Mouse (Mus musculus) cerebellum, adult 2 months (tissue): ENCODE results near the gene Ccdc137. TPM values are rescaled to one million over a fixed set of nuclear protein-coding genes. Genes with fewer than 3 reads are reported as not detected.

Experiments used
- DNase-seq, 2 experiments: peaks; one replicate each; pipeline ENCODE4 v3.0.0; 2021
- H3K27ac ChIP-seq: fragments of 200-500 bp; 2 replicates; pipeline ENCODE4 v1.5.1; 2012; ENCODE audit warnings: low read length, control low read depth, inconsistent platforms; ENCODE audit not compliant: insufficient read depth
- H3K27me3 ChIP-seq: fragments of 200-500 bp; 2 replicates; pipeline ENCODE4 v1.6.1; 2012; ENCODE audit warnings: inconsistent platforms, mild to moderate bottlenecking, low read length, moderate library complexity; ENCODE audit not compliant: control insufficient read depth, insufficient read depth
- H3K4me1 ChIP-seq: fragments of 200-500 bp; 2 replicates; pipeline ENCODE4 v1.6.1; 2011; ENCODE audit warnings: low read length; ENCODE audit not compliant: control insufficient read depth, insufficient read depth
- H3K4me3 ChIP-seq: fragments of 200-500 bp; replicated peaks from 2 replicates; pipeline ENCODE3; 2011; ENCODE audit warnings: mild to moderate bottlenecking, low read depth, low read length, control low read depth; ENCODE audit not compliant: insufficient read depth
- CTCF ChIP-seq: fragments of 200-500 bp; IDR thresholded peaks from 2 replicates; pipeline ENCODE4 v1.5.1; 2011; ENCODE audit warnings: low read depth, mild to moderate bottlenecking, control low read depth, low read length, moderate library complexity, borderline replicate concordance; ENCODE audit not compliant: insufficient read depth
- POLR2A ChIP-seq: fragments of 200-500 bp; IDR thresholded peaks from 2 replicates; pipeline ENCODE4 v1.6.1; 2011; ENCODE audit warnings: low read length, control low read depth, borderline replicate concordance; ENCODE audit not compliant: insufficient read depth
- WGBS: fragments of 180-500 bp; shearing (Covaris S2); methylation state at CpG from one replicate; pipeline ENCODE4 v1.1.7; 2018; 5-methylcytosine and 5-hydroxymethylcytosine counted together
- polyA plus RNA-seq: library from polyadenylated mRNA; depleted of rRNA; stranded (reverse); fragments of >200 nt; gene quantifications from 2 replicates; pipeline ENCODE4 v1.2.3, GENCODE M21; 2012

Ccdc137 gene
- polyA plus RNA-seq, 1 experiment: 27.3 TPM

- WGBS: under 1% methylated on average over 54 of the region's 54 CpGs
- DNase-seq: peak; percentile 93 to 96
- H3K4me3 ChIP-seq: peak within 1 kb of the TSS; percentile 67
- H3K4me1 ChIP-seq: no peaks in the 10 kb centered on the region; the same call in 1 of the 2 replicates
- no peaks in the 10 kb centered on the region for H3K27me3 ChIP-seq
- TF ChIP-seq POLR2A (peak; percentile 86), CTCF (no peak)
- H3K27ac ChIP-seq: no peak within 1 kb of the TSS
Observed at GRCm38 (mm10) chr11:120467051-120467735, 9.3 kb downstream of the Ccdc137 start, which contains the start of gene Arl16. TSS of gene Arl16 (minus strand) at chr11:120467607.

- under 1% methylated on average over 33 of the region's 33 CpGs for WGBS
Observed at GRCm38 (mm10) chr11:120467736-120468092, 9.8 kb downstream of the Ccdc137 start.

GRCm38 (mm10) chr11:120472052-120472451 is 14.1 kb downstream of the Ccdc137 start:
- TF ChIP-seq POLR2A: no peak
- no peak for TF ChIP-seq CTCF
- 94% methylated on average over 6 of the region's 6 CpGs for WGBS
- no peaks in the 10 kb centered on the region; the same call in 1 of the 2 replicates for H3K4me1 ChIP-seq
- H3K27me3 ChIP-seq: no peaks in the 10 kb centered on the region
- H3K27ac ChIP-seq: no peak overlapping the region
- no peak overlapping the region for H3K4me3 ChIP-seq
- DNase-seq: no peak

More at GRCm38 (mm10) chr11:120467736-120468092, 9.8 kb downstream of the Ccdc137 start:
- no peaks in the 10 kb centered on the region for H3K27me3 ChIP-seq
- H3K27ac ChIP-seq: no peak overlapping the region
- no peak for DNase-seq
- H3K4me1 ChIP-seq: no peaks in the 10 kb centered on the region; the same call in 1 of the 2 replicates
- peak overlapping the region; percentile 63 for H3K4me3 ChIP-seq
- TF ChIP-seq POLR2A (no peak), CTCF (no peak)

GRCm38 (mm10) chr11:120483448-120483934 is 25.6 kb downstream of the Ccdc137 start:
- H3K4me3 ChIP-seq: no peak overlapping the region
- no peak for DNase-seq
- H3K4me1 ChIP-seq: no peaks in the 10 kb centered on the region
- WGBS: 65% methylated on average over 7 of the region's 7 CpGs
- no peaks in the 10 kb centered on the region for H3K27me3 ChIP-seq
- no peak overlapping the region for H3K27ac ChIP-seq
- TF ChIP-seq CTCF (no peak), POLR2A (no peak)

- TF ChIP-seq POLR2A (peak; percentile 87), CTCF (no peak)
- peak within 1 kb of the TSS; percentile 78 for H3K4me3 ChIP-seq
- peak; percentile 91 to 93 for DNase-seq
- WGBS: under 1% methylated on average over 60 of the region's 60 CpGs
- no peaks in the 10 kb centered on the region for H3K27me3 ChIP-seq
- peaks cover 1% of the 10 kb centered on the region; the same call in 1 of the 2 replicates for H3K4me1 ChIP-seq
- H3K27ac ChIP-seq: peak within 1 kb of the TSS; percentile 35
Observed at GRCm38 (mm10) chr11:120484265-120484981, 26.5 kb downstream of the Ccdc137 start, which contains the start of gene Mrpl12. TSS of gene Mrpl12 (plus strand) at chr11:120484613.

- H3K4me3 ChIP-seq: peak overlapping the region; percentile 78
- H3K27me3 ChIP-seq: no peaks in the 10 kb centered on the region
- H3K27ac ChIP-seq: peak overlapping the region; percentile 17; the same call in 1 of the 2 replicates
- TF ChIP-seq CTCF: no peak
- no peak for TF ChIP-seq POLR2A
- DNase-seq: no peak
- 4% methylated on average over 10 of the region's 10 CpGs for WGBS
- peaks cover 3% of the 10 kb centered on the region; the same call in 1 of the 2 replicates for H3K4me1 ChIP-seq
Observed at GRCm38 (mm10) chr11:120485251-120485650, 27.3 kb downstream of the Ccdc137 start.

GRCm38 (mm10) chr11:120488516-120488915 is 30.6 kb downstream of the Ccdc137 start:
- peaks cover 13% of the 10 kb centered on the region for H3K4me1 ChIP-seq
- no peak overlapping the region for H3K27ac ChIP-seq
- TF ChIP-seq POLR2A: no peak
- no peak for TF ChIP-seq CTCF
- DNase-seq: no peak
- 69% methylated on average over 4 of the region's 4 CpGs for WGBS
- H3K27me3 ChIP-seq: no peaks in the 10 kb centered on the region
- H3K4me3 ChIP-seq: no peak overlapping the region
